Mouse (Mus musculus) left cerebral cortex, postnatal 10 days (tissue): ENCODE results near the gene Usp29. TPM values are rescaled to one million over a fixed set of nuclear protein-coding genes. Genes with fewer than 3 reads are reported as not detected.
"Not testable (repeated sequence)": the region's sequence is repeated elsewhere in the genome, so short reads cannot be mapped to it uniquely, and the experiment has no call there.

ENCODE experiments used
- DNase-seq, 2 experiments: peaks; one replicate each; pipeline ENCODE4 v3.0.0; 2021 to 2022; ENCODE audit warnings: low spot score in 2 of 2, mixed read lengths in 1 of 2; ENCODE audit errors: extremely low spot score in 1 of 2
- intact Hi-C: fragments of 180-260 bp; cut with DNase I; formaldehyde crosslinking; loops from one replicate; pipeline ENCODE4 v1.15.1; 2025
- microRNA-seq: library from miRNA; unstranded; fragments of <30 nt; microRNA quantifications from one replicate; pipeline ENCODE4 v1.2.0, GENCODE M21; 2022
- total RNA-seq, 2 experiments: library from RNA; stranded (reverse); gene quantifications; 2 replicates each; pipeline ENCODE4 v1.2.3; 2021

The Usp29 gene
- total RNA-seq, 2 experiments from 2014 or later, result 57.4 to 60.2 TPM

DNA sequence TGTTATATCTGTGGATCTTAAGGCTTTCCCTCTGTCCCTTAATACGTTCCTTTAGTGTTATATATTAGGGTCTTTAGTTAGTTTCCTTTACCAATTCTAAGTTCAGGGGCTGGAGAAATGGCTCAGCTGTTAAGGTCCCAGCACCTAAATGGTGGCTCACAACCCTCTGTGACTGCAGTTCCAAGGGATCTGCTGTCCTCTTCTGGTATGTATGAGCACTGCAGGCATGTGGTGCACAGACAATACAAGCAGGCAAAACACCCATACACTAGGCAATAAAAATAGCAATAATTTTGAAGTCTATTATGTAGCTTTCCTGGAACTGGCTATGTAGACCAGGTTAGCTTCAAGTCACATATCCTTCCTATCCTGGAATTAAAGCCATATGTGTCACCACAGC, 228.2 kb downstream of the Usp29 start:
- no peak for DNase-seq

DNA sequence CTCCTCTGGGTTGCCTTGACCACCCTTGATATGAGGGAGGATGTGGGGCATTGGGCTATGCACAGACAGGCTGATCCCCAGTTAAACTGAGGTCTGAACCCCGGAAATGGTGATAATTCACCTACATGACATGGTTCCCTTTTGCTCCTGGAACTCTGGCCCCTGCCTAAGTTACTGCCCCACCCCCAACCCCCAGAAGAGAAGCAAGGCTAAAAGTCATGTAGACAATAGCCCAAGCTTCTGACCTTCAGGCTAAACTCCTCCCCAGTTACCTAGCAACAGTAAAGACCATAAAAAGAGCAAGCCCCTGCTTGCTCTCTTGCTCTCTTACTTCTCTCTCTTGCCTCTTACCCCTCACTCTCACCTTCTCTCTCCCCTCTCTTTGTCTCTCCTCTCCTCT, 243.2 kb downstream of the Usp29 start:
- DNase-seq, result no peak
- intact Hi-C loops, result no loop called here

More for the DNA sequence above, 228.2 kb downstream of the Usp29 start:
- intact Hi-C loops, result no loop called here

DNA sequence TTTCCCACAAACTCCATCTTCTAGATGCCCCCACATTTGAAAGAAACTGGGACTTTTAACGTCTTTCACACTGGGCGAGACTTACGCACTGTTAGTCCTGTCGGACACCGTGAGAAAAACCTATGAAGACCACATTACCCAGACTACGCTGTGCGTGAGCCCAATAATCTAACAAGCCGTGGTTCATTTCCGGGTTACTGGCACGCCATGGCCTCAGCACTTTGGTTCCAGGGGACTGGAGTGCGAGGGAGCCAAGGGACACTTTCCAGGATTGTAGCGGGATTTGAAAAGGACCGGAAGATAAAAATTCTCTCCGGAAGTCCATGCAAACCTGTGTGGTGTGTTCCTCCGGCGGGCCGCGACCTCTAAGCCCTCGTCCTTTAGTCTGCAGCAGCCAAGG, 246.5 kb downstream of the Usp29 start:
- DNase-seq, result no peak
- intact Hi-C loops, result no loop called here

DNA sequence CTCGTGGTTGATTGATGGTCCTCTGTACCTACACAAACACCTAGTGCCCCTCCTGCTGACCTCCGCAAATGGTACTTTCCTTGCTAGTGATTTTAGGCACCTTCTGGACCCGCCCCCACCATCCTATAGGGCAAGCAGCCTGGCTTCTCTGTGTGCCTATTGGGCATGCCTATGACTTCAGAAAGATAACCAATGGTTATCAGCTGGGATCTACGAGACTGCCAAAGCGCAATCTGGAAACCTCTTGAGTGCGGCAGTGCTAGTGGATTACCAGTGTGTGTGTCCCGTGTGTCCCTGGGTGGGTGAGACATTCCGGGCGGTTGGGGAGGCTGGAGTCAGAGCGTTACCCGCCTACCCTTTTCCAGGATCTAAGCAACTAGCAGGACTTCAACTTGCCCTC, 264.9 kb downstream of the Usp29 start, which contains the start of gene Aurkc:
Aurkc (plus strand) TSS at position 50 of the 400 bp plus-strand sequence.
- intact Hi-C loops, DNase-seq: not testable (repeated sequence)

DNA sequence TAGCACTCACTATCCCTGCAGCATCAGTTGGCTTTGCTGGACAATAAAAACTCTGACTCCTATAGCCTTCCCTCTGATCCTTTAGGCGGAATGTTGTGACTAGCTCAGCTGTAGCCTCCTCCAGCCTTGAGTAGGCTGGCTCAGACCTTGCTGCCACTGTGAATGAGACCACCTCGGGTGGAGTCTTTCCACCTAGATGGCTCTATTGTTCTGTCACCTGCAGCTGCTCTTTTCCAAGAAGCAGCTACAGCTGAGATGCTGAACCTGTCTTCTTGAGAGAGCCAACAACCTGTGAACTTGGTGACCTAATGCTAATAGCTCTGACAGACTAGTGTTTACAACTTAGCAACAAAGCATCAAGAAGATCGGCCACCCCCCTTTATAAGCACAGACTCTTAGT, 268.5 kb downstream of the Usp29 start:
- intact Hi-C loops, DNase-seq: not testable (repeated sequence)

DNA sequence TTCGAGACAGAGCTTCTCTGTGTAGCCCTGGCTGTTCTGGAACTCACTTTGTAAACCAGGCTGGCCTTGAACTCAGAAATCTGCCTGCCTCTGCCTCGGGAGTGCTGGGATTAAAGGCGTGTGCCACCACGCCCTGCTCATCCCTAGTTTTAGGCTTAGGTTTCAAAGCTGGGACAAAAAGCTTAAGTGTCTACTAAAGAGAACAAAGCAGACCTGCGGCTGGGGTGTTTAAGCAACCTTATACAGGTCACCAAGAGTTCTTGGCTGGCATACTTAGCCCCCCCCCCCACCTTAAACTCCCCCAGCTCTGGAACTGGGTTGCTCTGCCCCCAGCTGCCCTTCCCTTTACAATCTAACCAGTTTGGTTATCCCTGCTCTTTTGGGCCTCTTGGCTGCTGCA, 275.1 kb downstream of the Usp29 start:
- intact Hi-C loops, result not testable (repeated sequence)

More for the DNA sequence above, 275.1 kb downstream of the Usp29 start:
- DNase-seq, result not testable (repeated sequence)

Small RNAs within 50 kb of the gene (microRNA-seq; reads per million reads assigned to microRNA genes)
- 1,936 reads per million, percentile 84 among the genes with 10 or more reads in this experiment for gene Mir3099

Other genes with a start within 250 kb of the Usp29 start
- gene Olfr5, start 243.6 kb upstream of the Usp29 start, total RNA-seq, result not detected
- not detected for gene Olfr1347, start 230.8 kb upstream of the Usp29 start, total RNA-seq
- not detected for gene Olfr1348, start 221.8 kb upstream of the Usp29 start, total RNA-seq
- gene Olfr1349, start 207.6 kb upstream of the Usp29 start, total RNA-seq, result not detected
- gene Olfr1350, start 165.7 kb upstream of the Usp29 start, total RNA-seq, result not detected
- 10 to 100 TPM; 10.2 to 13.5 TPM for gene Zim1, start 34.1 kb upstream of the Usp29 start, total RNA-seq
- 100 to 1,000 TPM; 170 to 180 TPM for gene Peg3, start 147 bp upstream of the Usp29 start, total RNA-seq